Mouse (Mus musculus) colon, adult 2 months (tissue): ENCODE results near the gene Mdfi. TPM values are rescaled to one million over a fixed set of nuclear protein-coding genes. Genes with fewer than 3 reads are reported as not detected.

Experiments
- polyA plus RNA-seq: library from polyadenylated mRNA; depleted of rRNA; stranded (reverse); fragments of >200 nt; gene quantifications from 2 replicates; pipeline ENCODE4 v1.2.3, GENCODE M21; 2012; rRNA removed

Gene Mdfi
- polyA plus RNA-seq: 15.9 and 20.7 TPM in 2 replicates

DNA sequence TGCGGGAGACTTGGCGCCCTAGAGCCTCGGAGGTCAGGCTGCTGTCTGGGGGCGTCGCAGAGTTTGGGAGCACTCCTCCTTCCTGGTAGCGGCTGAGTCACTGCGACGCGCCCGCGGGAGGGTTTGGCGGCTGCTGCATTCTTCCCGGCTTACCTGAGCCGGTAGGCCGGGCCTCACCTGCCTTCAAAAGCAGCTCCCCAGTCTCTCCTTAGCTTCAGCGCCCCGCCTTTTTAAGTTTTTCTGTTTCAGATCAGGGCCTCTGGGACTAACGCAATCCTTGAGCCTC, at the start of gene Mdfi:
Gene Mdfi (minus strand): TSS at position 210 of the 286 bp plus-strand sequence.

Other genes with a start within 250 kb of the Mdfi start
- 8.1 and 8.4 TPM in 2 replicates for gene Bysl, start 223.2 kb downstream of the Mdfi start, polyA plus RNA-seq
- 16.6 and 19.9 TPM in 2 replicates for gene Med20, start 223.1 kb downstream of the Mdfi start, polyA plus RNA-seq
- gene Gm20517, start 223.1 kb downstream of the Mdfi start, polyA plus RNA-seq: 0.73 and 0.74 TPM in 2 replicates
- 8.9 and 11.0 TPM in 2 replicates for gene Usp49, start 204.0 kb downstream of the Mdfi start, polyA plus RNA-seq
- gene Tomm6, start 146.3 kb downstream of the Mdfi start, polyA plus RNA-seq: 75.5 and 81.0 TPM in 2 replicates
- gene Frs3, start 145.7 kb downstream of the Mdfi start, polyA plus RNA-seq: 13.0 and 15.1 TPM in 2 replicates
- gene Gm21981, start 140.2 kb downstream of the Mdfi start, polyA plus RNA-seq: 0.90 and 1.1 TPM in 2 replicates
- 2.8 and 3.4 TPM in 2 replicates for gene Prickle4, start 140.0 kb downstream of the Mdfi start, polyA plus RNA-seq
- gene Pgc, start 107.8 kb downstream of the Mdfi start, polyA plus RNA-seq: 0.43 and 0.95 TPM in 2 replicates
- gene Tfeb, start 97.7 kb downstream of the Mdfi start, polyA plus RNA-seq: 50.1 and 54.3 TPM in 2 replicates
- gene Foxp4, start 90.0 kb upstream of the Mdfi start, polyA plus RNA-seq: 151 and 163 TPM in 2 replicates
- not detected in 2 replicates for gene 1700122O11Rik, start 203.6 kb upstream of the Mdfi start, polyA plus RNA-seq